Mouse (Mus musculus): ENCODE measurements around the gene Kif1b. TPM values are rescaled to one million over a fixed set of nuclear protein-coding genes. Genes with fewer than 3 reads are reported as not detected.
"Not testable (repeated sequence)": the region's sequence is repeated elsewhere in the genome, so short reads cannot be mapped to it uniquely, and the experiment has no call there.

Gene Kif1b
- polyA plus RNA-seq, 1 experiment, result 43.8 TPM

- no peak for TF ChIP-seq POLR2A (IDR thresholded peaks at IDR 0.05; ENCODE audit: borderline replicate concordance, extremely low read depth, low read depth, low read length)
- H3K4me3 ChIP-seq (replicated peaks; ENCODE audit: extremely low read depth, low read depth, low read length), result no peak overlapping the region
- 93% methylated on average over 5 of the region's 5 CpGs for WGBS
- H3K4me1 ChIP-seq (ENCODE audit: control insufficient read depth, insufficient read depth, low read length), result no peaks in the 10 kb centered on the region
- no peak for DNase-seq
Observed at GRCm38 (mm10) chr4:149218476-149218875, 89.0 kb downstream of the Kif1b start.

- DNase-seq, result no peak
- Histone ChIP-seq H3K4me3 (replicated peaks; ENCODE audit: extremely low read depth, low read depth, low read length) (no peak overlapping the region), H3K4me1 (ENCODE audit: control insufficient read depth, insufficient read depth, low read length) (no peaks in the 10 kb centered on the region)
- no peak for TF ChIP-seq POLR2A (IDR thresholded peaks at IDR 0.05; ENCODE audit: borderline replicate concordance, extremely low read depth, low read depth, low read length)
- no peak for TF ChIP-seq CTCF (IDR thresholded peaks at IDR 0.05; ENCODE audit: insufficient read depth, low read length)
- 87% methylated on average over 9 of the region's 9 CpGs for WGBS
Observed at GRCm38 (mm10) chr4:149215982-149216381, 91.5 kb downstream of the Kif1b start.

GRCm38 (mm10) chr4:149215397-149215796, 92.1 kb downstream of the Kif1b start:
- no peak for TF ChIP-seq POLR2A (IDR thresholded peaks at IDR 0.05; ENCODE audit: borderline replicate concordance, extremely low read depth, low read depth, low read length)
- TF ChIP-seq CTCF (IDR thresholded peaks at IDR 0.05; ENCODE audit: insufficient read depth, low read length), result no peak
- Histone ChIP-seq H3K4me3 (replicated peaks; ENCODE audit: extremely low read depth, low read depth, low read length) (no peak overlapping the region), H3K4me1 (ENCODE audit: control insufficient read depth, insufficient read depth, low read length) (no peaks in the 10 kb centered on the region)
- DNase-seq, result no peak
- 42% methylated on average over 2 of the region's 2 CpGs for WGBS

GRCm38 (mm10) chr4:149214468-149214867, 93.0 kb downstream of the Kif1b start:
- H3K4me1 ChIP-seq (ENCODE audit: control insufficient read depth, insufficient read depth, low read length); H3K4me3 ChIP-seq (replicated peaks; ENCODE audit: extremely low read depth, low read depth, low read length); DNase-seq: not testable (repeated sequence)
- 95% methylated on average over 2 of the region's 2 CpGs for WGBS

GRCm38 (mm10) chr4:149213466-149213865, 94.0 kb downstream of the Kif1b start:
- H3K4me3 ChIP-seq (replicated peaks; ENCODE audit: extremely low read depth, low read depth, low read length), result no peak overlapping the region
- TF ChIP-seq CTCF (IDR thresholded peaks at IDR 0.05; ENCODE audit: insufficient read depth, low read length) (no peak), POLR2A (IDR thresholded peaks at IDR 0.05; ENCODE audit: borderline replicate concordance, extremely low read depth, low read depth, low read length) (no peak)
- DNase-seq, result no peak
- 92% methylated on average over 9 of the region's 9 CpGs for WGBS
- no peaks in the 10 kb centered on the region for H3K4me1 ChIP-seq (ENCODE audit: control insufficient read depth, insufficient read depth, low read length)

- not testable (repeated sequence) for H3K4me3 ChIP-seq (replicated peaks; ENCODE audit: extremely low read depth, low read depth, low read length); DNase-seq; H3K4me1 ChIP-seq (ENCODE audit: control insufficient read depth, insufficient read depth, low read length)
- 93% methylated on average over 6 of the region's 6 CpGs for WGBS
Observed at GRCm38 (mm10) chr4:149211441-149211840, 96.1 kb downstream of the Kif1b start.

- TF ChIP-seq POLR2A (IDR thresholded peaks at IDR 0.05; ENCODE audit: borderline replicate concordance, extremely low read depth, low read depth, low read length) (no peak), CTCF (IDR thresholded peaks at IDR 0.05; ENCODE audit: insufficient read depth, low read length) (no peak)
- DNase-seq, result no peak
- no peak overlapping the region for H3K4me3 ChIP-seq (replicated peaks; ENCODE audit: extremely low read depth, low read depth, low read length)
- no peaks in the 10 kb centered on the region for H3K4me1 ChIP-seq (ENCODE audit: control insufficient read depth, insufficient read depth, low read length)
- 56% methylated on average over 3 of the region's 3 CpGs for WGBS
Observed at GRCm38 (mm10) chr4:149202467-149202866, 105.0 kb downstream of the Kif1b start.

- Histone ChIP-seq H3K4me3 (replicated peaks; ENCODE audit: extremely low read depth, low read depth, low read length) (no peak overlapping the region), H3K4me1 (ENCODE audit: control insufficient read depth, insufficient read depth, low read length) (no peaks in the 10 kb centered on the region)
- no peak for DNase-seq
- TF ChIP-seq CTCF (IDR thresholded peaks at IDR 0.05; ENCODE audit: insufficient read depth, low read length), result no peak
- 78% methylated on average over 4 of the region's 4 CpGs for WGBS
Observed at GRCm38 (mm10) chr4:149201110-149201509, 106.4 kb downstream of the Kif1b start.

- 73% methylated on average over 1 of the region's 1 CpGs for WGBS
- DNase-seq, result no peak
- Histone ChIP-seq H3K4me3 (replicated peaks; ENCODE audit: extremely low read depth, low read depth, low read length) (no peak overlapping the region), H3K4me1 (ENCODE audit: control insufficient read depth, insufficient read depth, low read length) (no peaks in the 10 kb centered on the region)
- TF ChIP-seq CTCF (IDR thresholded peaks at IDR 0.05; ENCODE audit: insufficient read depth, low read length) (no peak), POLR2A (IDR thresholded peaks at IDR 0.05; ENCODE audit: borderline replicate concordance, extremely low read depth, low read depth, low read length) (no peak)
Observed at GRCm38 (mm10) chr4:149197180-149197579, 110.3 kb downstream of the Kif1b start.

- 68% methylated on average over 7 of the region's 7 CpGs for WGBS
- TF ChIP-seq POLR2A (IDR thresholded peaks at IDR 0.05; ENCODE audit: borderline replicate concordance, extremely low read depth, low read depth, low read length) (no peak), CTCF (IDR thresholded peaks at IDR 0.05; ENCODE audit: insufficient read depth, low read length) (no peak)
- DNase-seq, result no peak
- Histone ChIP-seq H3K4me3 (replicated peaks; ENCODE audit: extremely low read depth, low read depth, low read length) (no peak overlapping the region), H3K4me1 (ENCODE audit: control insufficient read depth, insufficient read depth, low read length) (no peaks in the 10 kb centered on the region)
Observed at GRCm38 (mm10) chr4:149191103-149191502, 116.4 kb downstream of the Kif1b start.

GRCm38 (mm10) chr4:149188563-149188962, 118.9 kb downstream of the Kif1b start:
- TF ChIP-seq POLR2A (IDR thresholded peaks at IDR 0.05; ENCODE audit: borderline replicate concordance, extremely low read depth, low read depth, low read length) (no peak), CTCF (IDR thresholded peaks at IDR 0.05; ENCODE audit: insufficient read depth, low read length) (no peak)
- no peaks in the 10 kb centered on the region for H3K4me1 ChIP-seq (ENCODE audit: control insufficient read depth, insufficient read depth, low read length)
- H3K4me3 ChIP-seq (replicated peaks; ENCODE audit: extremely low read depth, low read depth, low read length), result no peak overlapping the region
- WGBS, result 98% methylated on average over 2 of the region's 2 CpGs
- DNase-seq, result no peak

Data from lung, adult 2 months (tissue).